Mouse (Mus musculus): ENCODE data around the gene Usb1.

GRCm38 (mm10) chr8:95315350-95315749 is 16.7 kb upstream of the Usb1 start:
- TF ChIP-seq CTCF (IDR thresholded peaks at IDR 0.05; ENCODE audit: low read depth, low read length) (no peak), POLR2A (IDR thresholded peaks at IDR 0.05; ENCODE audit: borderline replicate concordance, low read depth, low read length) (no peak)

Measured in bone marrow macrophage, adult 2 months (primary cell).